In genomic region chr11:79267171-79267570, GRCm38 (mm10) we compare ENCODE assay signal across 9 mouse cellular contexts. TPM values are rescaled to one million over a fixed set of nuclear protein-coding genes. Genes with fewer than 3 reads are reported as not detected.
DNase-seq lines count a peak whose midpoint lies in the region; ATAC-seq and TF ChIP-seq lines count a peak whose summit lies in the region.
"Had no signal": no experiment of that assay in that cellular context is flagged by ENCODE, and none has a peak within 500 bp of the region (broad histone marks: within the 10 kb centered on the region; RNA-seq: fewer than 3 reads in every experiment).

No protein-coding gene starts in this region.

- no peak for TF ChIP-seq POLR2A in cerebellum, adult 2 months (IDR thresholded peaks at IDR 0.05; ENCODE audit: borderline replicate concordance, insufficient read depth, low read length)

- no peak for TF ChIP-seq CTCF in cerebellum, adult 2 months (IDR thresholded peaks at IDR 0.05; ENCODE audit: borderline replicate concordance, insufficient read depth, low read depth, low read length)

- H3K27me3 ChIP-seq in forebrain, embryonic 16.5 days (replicated peaks; ENCODE audit: control insufficient read depth, insufficient read depth, low read length), result no peaks in the 10 kb centered on the region
- no peaks in the 10 kb centered on the region for H3K27me3 ChIP-seq in forebrain, embryonic 15.5 days
- H3K27me3 ChIP-seq in cerebellum, adult 2 months (ENCODE audit: control insufficient read depth, insufficient read depth, low read length), result no peaks in the 10 kb centered on the region
- H3K27me3 ChIP-seq: neural tube, embryonic 12.5 days had no signal

- H3K27ac ChIP-seq in forebrain, embryonic 16.5 days (ENCODE audit: low read length), result no peak overlapping the region
- no peak overlapping the region for H3K27ac ChIP-seq in forebrain, embryonic 15.5 days (replicated peaks)
- H3K27ac ChIP-seq in cerebellum, adult 2 months (ENCODE audit: insufficient read depth, low read length), result no peak overlapping the region
- H3K27ac ChIP-seq: neural tube, embryonic 12.5 days had no signal

- no peak overlapping the region for H3K4me2 ChIP-seq in forebrain, embryonic 16.5 days (ENCODE audit: low read length)
- H3K4me2 ChIP-seq in forebrain, embryonic 15.5 days (replicated peaks), result no peak overlapping the region
- H3K4me2 ChIP-seq: neural tube, embryonic 12.5 days had no signal

- 8% methylated on average over 1 of the region's 1 CpGs for WGBS in forebrain, embryonic 16.5 days
- WGBS in forebrain, embryonic 15.5 days, result 17% methylated on average over 1 of the region's 1 CpGs
- WGBS in cerebellum, adult 2 months, result 24% methylated on average over 1 of the region's 1 CpGs

- H3K4me3 ChIP-seq in forebrain, embryonic 16.5 days (replicated peaks; ENCODE audit: low read length), result no peak overlapping the region
- no peak overlapping the region for H3K4me3 ChIP-seq in forebrain, embryonic 15.5 days
- no peak overlapping the region for H3K4me3 ChIP-seq in cerebellum, adult 2 months (replicated peaks; ENCODE audit: insufficient read depth, low read depth, low read length)
- H3K4me3 ChIP-seq: neural tube, embryonic 12.5 days had no signal

- no peaks in the 10 kb centered on the region for H3K9me3 ChIP-seq in forebrain, embryonic 16.5 days (ENCODE audit: control insufficient read depth, low read length)
- no peaks in the 10 kb centered on the region for H3K9me3 ChIP-seq in forebrain, embryonic 15.5 days
- H3K9me3 ChIP-seq: neural tube, embryonic 12.5 days had no signal

- H3K9ac ChIP-seq in forebrain, embryonic 16.5 days (replicated peaks; ENCODE audit: low read depth, low read length), result no peak overlapping the region
- H3K9ac ChIP-seq in forebrain, embryonic 15.5 days (replicated peaks), result no peak overlapping the region
- H3K9ac ChIP-seq: neural tube, embryonic 12.5 days had no signal

- H3K36me3 ChIP-seq in forebrain, embryonic 16.5 days (ENCODE audit: control insufficient read depth, insufficient read depth), result no peaks in the 10 kb centered on the region
- H3K36me3 ChIP-seq in forebrain, embryonic 15.5 days, result no peaks in the 10 kb centered on the region
- H3K36me3 ChIP-seq: neural tube, embryonic 12.5 days had no signal

- peak; percentile 6 for DNase-seq in thymus, postnatal 25 days
- DNase-seq in thymus, postnatal 36 days, result no peak
- DNase-seq in layer of hippocampus, postnatal 14 days (ENCODE audit: low spot score in 2 of 2), result peak; percentile 14 to 60
- peak; percentile 53 for DNase-seq in thymus, postnatal 4 days
- no peak for DNase-seq in testis, postnatal 10 days (ENCODE audit: low spot score)
- no peak for DNase-seq in cerebellum, adult 2 months

- ATAC-seq in forebrain, embryonic 16.5 days, result peak; percentile 45; the same call in 1 of the 2 replicates
- ATAC-seq in forebrain, embryonic 15.5 days (replicated peaks), result no peak

- H3K4me1 ChIP-seq in forebrain, embryonic 16.5 days (replicated peaks; ENCODE audit: control insufficient read depth, insufficient read depth, low read length), result 0 out of 2 replicates have a peak, but pooled peaks cover 4% of the 10 kb centered on the region
- H3K4me1 ChIP-seq in forebrain, embryonic 15.5 days, result no peaks in the 10 kb centered on the region
- H3K4me1 ChIP-seq in cerebellum, adult 2 months (ENCODE audit: control insufficient read depth, insufficient read depth, low read length), result no peaks in the 10 kb centered on the region
- H3K4me1 ChIP-seq: neural tube, embryonic 12.5 days had no signal

RNA-seq across cellular contexts. Expression of gene Wsb1, which starts 12.7 kb away (rescaled TPM):
- 505 and 535 TPM in 2 replicates for polyA plus RNA-seq in forebrain, embryonic 16.5 days (2015; fragmentation: Nextera tagmentation; extraction: Ambion mirVana)
- 438 and 470 TPM in 2 replicates for polyA plus RNA-seq in forebrain, embryonic 15.5 days (2015; fragmentation: Nextera tagmentation; extraction: Ambion mirVana)
- total RNA-seq in layer of hippocampus, postnatal 14 days (2021), result 10 to 100 TPM; 68.9 to 83.3 TPM
- polyA plus RNA-seq in cerebellum, adult 2 months (2012; rRNA removed), result 207 and 217 TPM in 2 replicates

RNA-seq across cellular contexts. Expression of gene Gm9964, which starts 29.5 kb away (rescaled TPM):
- polyA plus RNA-seq in forebrain, embryonic 16.5 days (2015; fragmentation: Nextera tagmentation; extraction: Ambion mirVana), result not detected in 2 replicates
- not detected in 2 replicates for polyA plus RNA-seq in forebrain, embryonic 15.5 days (2015; fragmentation: Nextera tagmentation; extraction: Ambion mirVana)
- total RNA-seq in layer of hippocampus, postnatal 14 days (2021), result under 1 TPM; 0.57 to 0.81 TPM
- polyA plus RNA-seq in cerebellum, adult 2 months (2012; rRNA removed), result not detected in 2 replicates
- polyA plus RNA-seq: neural tube, embryonic 12.5 days had no signal

Comparison
In these comparisons a context has a peak if more than half of its experiments do, and no peak if none do; other contexts are left out.
1. DNase-seq: peak in thymus, postnatal 25 days (single experiment), layer of hippocampus, postnatal 14 days (2 of 2) and thymus, postnatal 4 days (single experiment); none in thymus, postnatal 36 days (0 of 2), testis, postnatal 10 days (single experiment) and cerebellum, adult 2 months (0 of 2).